Mouse (Mus musculus) granulocyte monocyte progenitor cell, adult 5-6 weeks (primary cell): Measurements from ENCODE around the gene Oas1h. TPM values are rescaled to one million over a fixed set of nuclear protein-coding genes. Genes with fewer than 3 reads are reported as not detected.
"Not testable (repeated sequence)": the region's sequence is repeated elsewhere in the genome, so short reads cannot be mapped to it uniquely, and the experiment has no call there.

Experiments used
- ATAC-seq: replicated peaks from 2 replicates; pipeline ENCODE4 v1.8.0; 2016; ENCODE audit warnings: mild to moderate bottlenecking, moderate TSS enrichment, inconsistent platforms; ENCODE audit not compliant: poor library complexity, severe bottlenecking
- total RNA-seq, 2 experiments: library from RNA; stranded (forward) in 1 of 2; stranded (reverse) in 1 of 2; fragments of 200-712, 200-1000 nt in 1 of 2; fragments of >200 nt in 1 of 2; fragmentation: Nextera tagmentation in 1 of 2; gene quantifications; 2 replicates each; pipeline ENCODE4 v1.2.3; 2014 to 2017

Gene Oas1h
- total RNA-seq, 2 experiments from 2014 or later, result not detected

GRCm38 (mm10) chr5:120878803-120879202 is 17.6 kb downstream of the Oas1h start:
- ATAC-seq, result not testable (repeated sequence)

GRCm38 (mm10) chr5:120881681-120882080 is 20.5 kb downstream of the Oas1h start:
- not testable (repeated sequence) for ATAC-seq

DNA sequence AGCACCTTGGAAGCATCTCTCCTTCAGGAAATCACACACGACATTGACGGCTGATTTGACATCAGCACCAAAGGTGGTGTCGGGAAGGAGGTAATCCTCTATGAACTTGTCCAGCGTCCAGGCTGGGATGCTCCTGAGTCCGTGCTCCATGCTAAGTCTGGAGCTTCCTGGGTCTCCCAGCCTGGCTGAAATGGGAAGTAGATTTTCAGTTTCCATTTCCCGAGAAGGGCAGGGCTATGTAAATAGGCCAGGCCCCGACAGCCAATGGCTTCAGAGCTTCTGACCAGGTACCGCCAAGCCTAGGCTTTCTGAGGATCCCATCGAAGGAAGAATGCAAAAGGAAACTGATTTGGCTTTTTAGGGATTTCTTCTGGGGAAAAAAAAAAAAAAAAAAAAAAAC is 26.2 kb downstream of the Oas1h start, which contains the start of gene Oas1g:
Gene Oas1g, minus strand, starts transcription at position 201 of the 400 bp plus-strand sequence.
- peak; percentile 44 for ATAC-seq

GRCm38 (mm10) chr5:120887831-120888230 is 26.6 kb downstream of the Oas1h start:
- ATAC-seq, result no peak

GRCm38 (mm10) chr5:120888294-120888815 is 27.1 kb downstream of the Oas1h start:
- ATAC-seq, result not testable (repeated sequence)

DNA sequence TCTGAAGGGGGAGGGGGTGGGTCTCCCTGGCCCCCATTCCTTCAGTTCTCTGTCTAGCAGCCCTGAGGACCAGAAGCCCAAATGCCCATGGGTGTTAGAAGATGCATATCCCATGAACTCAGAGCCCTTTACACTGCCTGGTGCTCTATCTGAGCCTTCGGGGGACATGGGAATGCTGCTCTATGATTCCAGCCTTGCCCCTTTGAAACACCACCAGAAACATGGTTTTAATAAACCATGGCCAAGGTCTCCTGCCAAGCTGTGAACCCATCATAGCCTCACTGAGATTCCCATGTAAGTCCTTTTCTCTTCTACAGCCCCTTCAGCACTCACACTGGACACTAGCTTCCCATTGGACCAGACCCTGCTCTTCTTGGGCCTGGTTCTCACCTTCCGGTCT is 28.8 kb downstream of the Oas1h start:
- ATAC-seq, result no peak

- ATAC-seq, result peak; percentile 25; the same call in 1 of the 2 replicates
Measured at GRCm38 (mm10) chr5:120890991-120891390, 29.8 kb downstream of the Oas1h start.

- ATAC-seq, result not testable (repeated sequence)
Measured at GRCm38 (mm10) chr5:120891566-120892242, 30.5 kb downstream of the Oas1h start.

- no peak for ATAC-seq
Measured at GRCm38 (mm10) chr5:120892243-120892660, 31.0 kb downstream of the Oas1h start.

DNA sequence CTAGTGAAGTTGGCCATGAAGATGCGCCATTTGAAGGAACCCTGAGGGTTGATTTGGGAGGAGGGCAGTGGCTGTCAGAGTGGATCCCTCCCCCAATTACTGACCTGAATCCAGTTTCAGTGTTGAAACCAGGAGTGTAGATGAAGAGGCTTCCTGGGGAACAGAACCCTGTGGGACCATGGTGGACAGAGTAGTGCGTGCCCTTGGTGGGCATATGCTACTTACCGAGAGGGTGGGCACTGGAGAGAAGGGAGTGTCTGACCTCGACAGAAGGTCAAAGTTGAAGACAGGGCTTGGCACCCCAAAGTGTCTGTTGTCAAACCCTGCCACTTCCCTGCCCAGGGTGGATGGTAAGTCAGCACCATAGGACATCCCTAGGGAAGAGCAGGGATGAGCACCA is 32.6 kb downstream of the Oas1h start:
- ATAC-seq, result not testable (repeated sequence)

- not testable (repeated sequence) for ATAC-seq
Measured at GRCm38 (mm10) chr5:120894692-120895091, 33.5 kb downstream of the Oas1h start.

GRCm38 (mm10) chr5:120895231-120895900 is 34.1 kb downstream of the Oas1h start:
- ATAC-seq, result no peak

- no peak for ATAC-seq
Measured at GRCm38 (mm10) chr5:120898307-120898706, 37.1 kb downstream of the Oas1h start.

- no peak for ATAC-seq
Measured at GRCm38 (mm10) chr5:120898726-120899125, 37.5 kb downstream of the Oas1h start.

DNA sequence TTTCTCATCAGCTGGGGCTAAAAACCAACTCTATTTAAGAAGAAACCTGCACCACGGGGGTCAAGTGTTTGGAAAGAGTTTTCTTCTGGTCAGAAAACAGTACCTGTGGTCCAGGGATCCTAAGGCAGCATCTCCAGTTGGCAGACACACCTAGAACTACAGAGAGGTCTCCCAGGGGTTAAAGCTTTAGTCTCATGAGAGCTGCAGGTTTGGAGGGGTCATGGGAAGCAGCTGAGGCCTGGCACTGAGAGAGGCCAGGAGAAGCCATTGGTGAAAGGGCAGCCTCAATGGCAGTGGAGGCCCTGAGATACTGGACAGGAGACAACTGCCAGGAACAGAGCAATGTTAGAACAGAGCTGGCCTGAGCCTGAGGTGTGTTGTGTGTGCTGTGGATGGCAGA is 39.4 kb downstream of the Oas1h start:
- ATAC-seq, result no peak

DNA sequence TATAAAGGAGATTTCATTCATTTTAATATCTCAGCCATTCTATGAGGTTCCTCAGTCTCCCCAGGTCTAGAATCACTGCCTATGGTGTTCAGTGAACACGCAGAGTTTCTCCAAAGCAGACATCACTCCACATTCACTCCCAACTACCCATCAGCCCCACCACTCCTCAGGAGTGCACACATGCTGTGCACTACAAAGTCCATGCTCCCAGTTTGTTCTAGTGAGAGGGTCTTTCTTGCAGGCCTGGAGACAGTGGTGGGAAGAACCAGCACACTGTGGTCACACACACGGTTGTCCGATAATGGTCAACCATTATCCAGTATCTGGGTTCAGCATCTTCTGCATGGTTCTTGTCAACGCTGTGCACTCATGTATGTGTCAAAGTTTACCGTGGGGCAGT is 40.8 kb downstream of the Oas1h start:
- ATAC-seq, result no peak

- peak; percentile 89 for ATAC-seq
Measured at GRCm38 (mm10) chr5:120906791-120907733, 45.8 kb downstream of the Oas1h start, which contains the start of gene Oas1a. Gene Oas1a, minus strand, starts transcription at chr5:120907521.

- no peak for ATAC-seq
Measured at GRCm38 (mm10) chr5:120908196-120908920, 47.1 kb downstream of the Oas1h start.

DNA sequence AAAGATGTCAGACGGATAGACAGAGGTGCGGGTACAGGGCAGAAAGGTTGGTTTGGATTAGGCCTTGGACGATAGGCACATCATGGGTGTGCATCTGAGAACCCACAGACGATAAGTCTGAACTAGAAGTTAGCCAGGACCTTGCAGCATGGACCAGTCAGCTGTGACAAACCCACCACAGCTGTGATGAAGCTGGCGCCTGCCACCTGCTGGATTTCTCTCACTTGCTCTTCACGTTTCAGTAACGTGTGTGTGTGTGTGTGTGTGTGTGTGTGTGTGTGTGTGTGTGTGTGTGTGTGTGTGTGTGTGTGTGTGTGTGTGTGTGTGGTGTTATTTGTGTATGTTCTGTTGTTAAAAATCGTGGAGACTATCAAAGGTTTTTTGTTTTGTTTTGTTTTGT is 53.0 kb downstream of the Oas1h start, which contains the start of gene Oas1d:
Gene Oas1d, plus strand, starts transcription at position 333 of the 400 bp plus-strand sequence.
- ATAC-seq, result not testable (repeated sequence)
